Mouse (Mus musculus) cerebellum, adult 2 months (tissue): ENCODE measurements around the gene Cox4i2.

Experiments
- CTCF ChIP-seq: fragments of 200-500 bp; IDR thresholded peaks from 2 replicates; pipeline ENCODE4 v1.5.1; 2011; ENCODE audit warnings: low read depth, mild to moderate bottlenecking, control low read depth, low read length, moderate library complexity, borderline replicate concordance; ENCODE audit not compliant: insufficient read depth
- POLR2A ChIP-seq: fragments of 200-500 bp; IDR thresholded peaks from 2 replicates; pipeline ENCODE4 v1.6.1; 2011; ENCODE audit warnings: low read length, control low read depth, borderline replicate concordance; ENCODE audit not compliant: insufficient read depth

GRCm38 (mm10) chr2:152814213-152814874 is 60.4 kb downstream of the Cox4i2 start:
- TF ChIP-seq CTCF (no peak), POLR2A (no peak)
